Mouse (Mus musculus) heart, embryonic 12.5 days (tissue): ENCODE measurements around the gene H2al1j. TPM values are rescaled to one million over a fixed set of nuclear protein-coding genes. Genes with fewer than 3 reads are reported as not detected.
"Not testable (repeated sequence)": the region's sequence is repeated elsewhere in the genome, so short reads cannot be mapped to it uniquely, and the experiment has no call there.

ENCODE experiments used
- ATAC-seq: fragments of 200-750 bp; cut with Nextera tagmentation; 2 replicates; pipeline ENCODE4 v1.8.0; 2017; ENCODE audit warnings: moderate TSS enrichment, moderate library complexity; ENCODE audit not compliant: insufficient number of reproducible peaks, low FRiP score
- H3K27ac ChIP-seq: fragments of 300-500 bp; sonication (generic); 2 replicates; pipeline ENCODE4 v1.5.1; 2016; ENCODE audit warnings: mild to moderate bottlenecking, moderate library complexity; ENCODE audit not compliant: poor library complexity, severe bottlenecking
- H3K27me3 ChIP-seq: fragments of 300-500 bp; sonication (generic); replicated peaks from 2 replicates; pipeline ENCODE4 v1.6.1; 2016; ENCODE audit warnings: mild to moderate bottlenecking, moderate library complexity
- H3K36me3 ChIP-seq: fragments of 300-500 bp; sonication (generic); 2 replicates; pipeline ENCODE4 v1.6.1; 2016; ENCODE audit warnings: mild to moderate bottlenecking, moderate library complexity
- H3K4me1 ChIP-seq: fragments of 300-500 bp; sonication (generic); replicated peaks from 2 replicates; pipeline ENCODE4 v1.6.1; 2016; ENCODE audit warnings: mild to moderate bottlenecking
- H3K4me2 ChIP-seq: fragments of 300-500 bp; sonication (generic); 2 replicates; pipeline ENCODE4 v1.6.1; 2016; ENCODE audit warnings: mild to moderate bottlenecking, moderate library complexity
- H3K4me3 ChIP-seq: fragments of 300-500 bp; sonication (generic); 2 replicates; pipeline ENCODE4 v1.5.1; 2016; ENCODE audit warnings: mild to moderate bottlenecking
- H3K9ac ChIP-seq: fragments of 300-500 bp; sonication (generic); 2 replicates; pipeline ENCODE4 v1.6.1; 2016; ENCODE audit warnings: mild to moderate bottlenecking, moderate library complexity
- H3K9me3 ChIP-seq: fragments of 300-500 bp; sonication (generic); replicated peaks from 2 replicates; pipeline ENCODE4 v1.6.1; 2016; ENCODE audit warnings: mild to moderate bottlenecking, moderate library complexity
- WGBS: fragments of 180-500 bp; shearing (Covaris S2); methylation state at CpG from one replicate; pipeline ENCODE4 v1.1.7; 2016; 5-methylcytosine and 5-hydroxymethylcytosine counted together
- polyA plus RNA-seq: library from polyadenylated mRNA; unstranded; fragments of >200 nt; fragmentation: Nextera tagmentation; extraction: Ambion mirVana; gene quantifications from 2 replicates; pipeline ENCODE4 v1.2.1, GENCODE M21; 2016

H2al1j gene
- polyA plus RNA-seq, 1 experiment from 2014 or later = not detected

DNA sequence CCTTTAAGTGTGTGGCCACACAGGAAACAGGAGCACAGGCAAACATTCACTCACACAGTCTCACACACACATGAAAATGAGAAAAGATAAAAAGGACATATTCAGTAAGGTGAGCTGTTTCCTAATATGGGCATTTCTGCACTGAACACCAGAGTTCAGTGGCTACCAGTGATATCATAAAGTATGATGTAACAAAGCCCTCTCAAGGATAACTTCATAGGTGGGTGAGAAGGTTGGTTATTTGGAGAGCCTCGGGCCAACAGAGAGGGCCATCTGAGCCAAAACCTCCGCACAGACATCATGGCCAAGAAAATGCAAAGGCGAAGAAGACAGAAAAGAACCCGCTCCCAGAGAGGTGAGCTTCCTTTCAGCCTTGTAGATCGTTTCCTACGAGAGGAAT is 6.4 kb upstream of the H2al1j start, which contains the start of gene H2al1h:
H2al1h (plus strand) TSS at position 301 of the 400 bp plus-strand sequence.
- H3K9ac ChIP-seq, H3K4me1 ChIP-seq, H3K9me3 ChIP-seq, H3K4me2 ChIP-seq, ATAC-seq, H3K36me3 ChIP-seq, H3K4me3 ChIP-seq, H3K27ac ChIP-seq, H3K27me3 ChIP-seq: not testable (repeated sequence)
- WGBS = no CpG with 5 or more reads among the region's 6 CpGs

DNA sequence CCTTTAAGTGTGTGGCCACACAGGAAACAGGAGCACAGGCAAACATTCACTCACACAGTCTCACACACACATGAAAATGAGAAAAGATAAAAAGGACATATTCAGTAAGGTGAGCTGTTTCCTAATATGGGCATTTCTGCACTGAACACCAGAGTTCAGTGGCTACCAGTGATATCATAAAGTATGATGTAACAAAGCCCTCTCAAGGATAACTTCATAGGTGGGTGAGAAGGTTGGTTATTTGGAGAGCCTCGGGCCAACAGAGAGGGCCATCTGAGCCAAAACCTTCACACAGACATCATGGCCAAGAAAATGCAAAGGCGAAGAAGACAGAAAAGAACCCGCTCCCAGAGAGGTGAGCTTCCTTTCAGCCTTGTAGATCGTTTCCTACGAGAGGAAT is 3.3 kb upstream of the H2al1j start, which contains the start of gene H2al1i:
H2al1i (plus strand) TSS at position 301 of the 400 bp plus-strand sequence.
- not testable (repeated sequence) for H3K9ac ChIP-seq, H3K4me2 ChIP-seq, H3K4me3 ChIP-seq, H3K27me3 ChIP-seq, H3K9me3 ChIP-seq, H3K27ac ChIP-seq, H3K4me1 ChIP-seq, H3K36me3 ChIP-seq, ATAC-seq
- 80% methylated on average over 5 of the region's 5 CpGs for WGBS

DNA sequence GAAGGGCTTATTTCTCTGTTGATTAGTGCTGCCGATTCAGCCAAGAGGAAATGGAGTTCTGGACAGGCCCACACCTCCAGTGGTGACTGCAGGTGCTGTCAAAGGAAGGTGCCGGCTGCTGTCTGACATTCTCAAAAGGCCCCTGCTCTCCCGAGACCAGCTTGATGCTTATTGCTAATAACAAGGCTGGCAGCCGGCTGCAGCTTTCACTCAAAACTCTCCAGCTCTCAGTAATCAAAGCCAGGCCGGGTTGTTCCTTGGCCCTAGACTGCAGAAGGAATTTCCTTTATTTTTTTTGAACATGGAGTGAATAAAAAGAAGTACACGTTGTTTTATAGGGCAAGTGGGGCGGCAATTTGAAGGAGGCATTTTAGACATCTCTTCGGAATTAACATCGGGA is 18.1 kb downstream of the H2al1j start:
- Histone ChIP-seq H3K9me3 (no peaks in the 10 kb centered on the region), H3K9ac (no peak overlapping the region), H3K27me3 (peaks cover 9% of the 10 kb centered on the region; the same call in 1 of the 2 replicates), H3K4me1 (no peaks in the 10 kb centered on the region), H3K27ac (no peak overlapping the region), H3K4me3 (no peak overlapping the region), H3K4me2 (no peak overlapping the region), H3K36me3 (no peaks in the 10 kb centered on the region)
- ATAC-seq = no peak
- 52% methylated on average over 9 of the region's 9 CpGs for WGBS

DNA sequence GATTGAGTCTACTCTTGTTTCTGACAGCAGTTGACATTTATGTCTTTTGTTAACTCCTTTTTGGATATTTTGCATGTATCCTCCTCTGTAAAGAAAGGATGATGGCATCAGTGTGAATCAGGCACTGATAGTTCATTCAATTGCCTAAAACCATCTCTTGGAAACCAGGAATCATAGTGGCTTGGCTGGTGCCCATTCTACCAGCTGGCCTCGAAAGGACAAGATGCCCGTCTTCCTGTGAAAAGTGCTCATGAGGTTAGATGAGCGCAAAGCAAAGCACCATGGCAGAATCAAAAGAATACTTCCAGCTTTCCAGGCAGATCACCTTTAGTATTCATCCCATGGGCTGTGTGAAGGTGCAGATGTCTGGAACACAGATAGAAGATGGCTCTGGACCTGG is 19.1 kb downstream of the H2al1j start:
- no peak for ATAC-seq

DNA sequence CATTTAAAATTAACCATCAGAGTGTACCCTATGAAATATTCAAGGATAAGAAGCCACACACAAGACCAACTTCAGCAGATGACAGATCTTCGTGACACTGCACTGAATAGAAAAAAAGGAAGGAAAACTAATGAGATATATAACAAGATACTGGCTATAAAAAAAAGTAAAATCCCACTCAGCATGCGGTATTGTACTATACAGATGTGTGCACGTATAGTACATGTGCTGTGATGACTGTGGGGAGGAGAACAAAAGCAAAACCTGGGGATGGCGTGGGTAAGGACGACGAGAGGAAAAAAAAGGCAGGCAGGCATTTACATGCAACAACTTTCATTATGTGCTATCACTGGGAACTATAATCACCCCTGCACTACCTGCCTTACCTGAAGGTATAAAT is 33.2 kb downstream of the H2al1j start:
- ATAC-seq = no peak
- Histone ChIP-seq H3K27ac (no peak overlapping the region), H3K27me3 (peaks cover 16% of the 10 kb centered on the region; the same call in 1 of the 2 replicates), H3K9me3 (no peaks in the 10 kb centered on the region), H3K4me2 (no peak overlapping the region), H3K4me3 (no peak overlapping the region), H3K4me1 (no peaks in the 10 kb centered on the region), H3K36me3 (no peaks in the 10 kb centered on the region), H3K9ac (no peak overlapping the region)
- 77% methylated on average over 6 of the region's 6 CpGs for whole genome bisulfite sequencing

More for the DNA sequence above, 19.1 kb downstream of the H2al1j start:
- Histone ChIP-seq H3K27ac (no peak overlapping the region), H3K9ac (no peak overlapping the region), H3K27me3 (peaks cover 9% of the 10 kb centered on the region; the same call in 1 of the 2 replicates), H3K4me2 (no peak overlapping the region), H3K4me1 (no peaks in the 10 kb centered on the region), H3K36me3 (no peaks in the 10 kb centered on the region), H3K4me3 (no peak overlapping the region), H3K9me3 (no peaks in the 10 kb centered on the region)
- whole genome bisulfite sequencing = 80% methylated on average over 3 of the region's 3 CpGs

DNA sequence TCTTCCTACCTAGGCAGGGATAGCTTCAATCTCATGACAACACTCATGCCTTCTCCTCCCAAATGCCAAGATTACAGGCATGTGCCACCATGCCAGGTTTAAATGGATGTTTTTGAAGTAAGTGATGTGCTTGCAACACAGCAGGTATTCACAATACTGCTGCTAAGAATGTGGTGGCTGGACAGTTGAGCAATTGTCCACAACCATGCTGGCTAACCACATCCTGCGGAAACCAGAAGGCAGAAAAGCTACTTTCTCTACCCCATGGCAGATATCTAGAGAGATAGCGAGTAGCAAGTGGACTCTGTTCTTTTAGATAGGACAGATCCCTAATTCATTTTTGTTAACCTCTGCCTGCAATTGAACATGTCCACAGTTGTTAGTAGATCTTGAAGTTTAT is 33.6 kb downstream of the H2al1j start:
- no peak for ATAC-seq
- WGBS = 73% methylated on average over 2 of the region's 2 CpGs
- Histone ChIP-seq H3K4me1 (no peaks in the 10 kb centered on the region), H3K4me2 (no peak overlapping the region), H3K36me3 (no peaks in the 10 kb centered on the region), H3K9ac (no peak overlapping the region), H3K4me3 (no peak overlapping the region), H3K27ac (no peak overlapping the region), H3K9me3 (no peaks in the 10 kb centered on the region), H3K27me3 (peaks cover 17% of the 10 kb centered on the region; the same call in 1 of the 2 replicates)

DNA sequence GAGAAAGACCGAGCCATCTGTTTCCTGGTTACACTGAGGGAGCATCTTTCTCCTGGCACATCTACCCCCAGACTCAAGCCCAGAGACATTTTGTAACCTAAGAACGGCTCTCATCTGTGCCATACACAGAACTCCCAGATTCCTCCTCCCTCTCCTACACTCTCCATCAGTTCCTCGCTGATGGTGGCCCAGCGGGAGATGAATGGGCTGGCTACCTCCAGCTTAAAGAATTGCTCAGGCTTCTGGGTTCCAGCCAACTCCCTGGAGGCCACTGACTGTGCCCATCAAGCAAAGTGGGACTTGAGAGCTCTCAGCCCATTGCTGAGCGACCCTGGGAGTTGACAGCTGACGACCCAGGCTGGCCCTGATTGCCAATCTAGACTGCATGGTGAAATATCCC is 36.3 kb downstream of the H2al1j start:
- Histone ChIP-seq H3K4me1 (no peaks in the 10 kb centered on the region), H3K4me2 (no peak overlapping the region), H3K27me3 (peaks cover 18% of the 10 kb centered on the region; the same call in 1 of the 2 replicates), H3K9me3 (no peaks in the 10 kb centered on the region), H3K36me3 (no peaks in the 10 kb centered on the region), H3K9ac (no peak overlapping the region), H3K4me3 (no peak overlapping the region), H3K27ac (no peak overlapping the region)
- WGBS = 57% methylated on average over 6 of the region's 6 CpGs
- ATAC-seq = no peak

DNA sequence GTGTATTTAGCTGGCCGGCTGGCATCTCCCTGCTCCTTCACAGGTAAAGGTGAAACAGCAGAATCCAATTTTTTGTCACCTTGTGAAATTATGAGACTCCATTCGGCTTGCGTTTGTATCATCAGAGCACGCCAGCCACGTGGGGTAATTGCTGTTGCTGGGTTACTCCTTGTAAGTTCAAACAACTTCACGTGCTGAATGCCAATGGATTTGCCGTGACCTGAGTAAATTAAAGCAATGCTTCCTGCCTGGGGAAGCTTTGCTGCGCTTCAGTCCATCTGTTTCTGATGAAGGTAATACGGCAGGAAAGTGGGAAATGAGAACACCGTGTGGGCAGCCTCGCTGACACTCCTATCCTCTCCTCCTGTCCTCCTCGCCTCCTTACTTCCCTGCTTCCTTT is 37.5 kb downstream of the H2al1j start:
- Histone ChIP-seq H3K27ac (no peak overlapping the region), H3K36me3 (no peaks in the 10 kb centered on the region), H3K4me2 (no peak overlapping the region), H3K27me3 (0 out of 2 replicates have a peak, but pooled peaks cover 10% of the 10 kb centered on the region), H3K9me3 (no peaks in the 10 kb centered on the region), H3K9ac (no peak overlapping the region), H3K4me1 (no peaks in the 10 kb centered on the region), H3K4me3 (no peak overlapping the region)
- WGBS = 67% methylated on average over 12 of the region's 12 CpGs
- no peak for ATAC-seq

Other genes starting within 250 kb of the H2al1j start
- gene H2al1a, start 28.6 kb upstream of the H2al1j start, polyA plus RNA-seq = not detected in 2 replicates
- not detected in 2 replicates for gene H2al1b, start 25.4 kb upstream of the H2al1j start, polyA plus RNA-seq
- not detected in 2 replicates for gene H2al1c, start 22.2 kb upstream of the H2al1j start, polyA plus RNA-seq
- not detected in 2 replicates for gene H2al1d, start 19.0 kb upstream of the H2al1j start, polyA plus RNA-seq
- not detected in 2 replicates for gene H2al1e, start 15.9 kb upstream of the H2al1j start, polyA plus RNA-seq
- not detected in 2 replicates for gene H2al1f, start 12.7 kb upstream of the H2al1j start, polyA plus RNA-seq
- not detected in 2 replicates for gene H2al1g, start 9.6 kb upstream of the H2al1j start, polyA plus RNA-seq
- not detected in 2 replicates for gene H2al1h, start 6.3 kb upstream of the H2al1j start, polyA plus RNA-seq
- gene H2al1i, start 3.2 kb upstream of the H2al1j start, polyA plus RNA-seq = not detected in 2 replicates